Mouse (Mus musculus) ES-Bruce4 (cell line): Measurements from ENCODE around the gene Hmgcll1. TPM values are rescaled to one million over a fixed set of nuclear protein-coding genes. Genes with fewer than 3 reads are reported as not detected.
A peak's percentile ranks its signal among the peaks of the same experiment; 100 is the strongest.
"Not testable (repeated sequence)": the region's sequence is repeated elsewhere in the genome, so short reads cannot be mapped to it uniquely, and the experiment has no call there.

Source experiments
- H3K27ac ChIP-seq: 2 replicates; pipeline ENCODE4 v1.5.1; 2012; ENCODE audit warnings: low read length, inconsistent platforms; ENCODE audit not compliant: insufficient read depth
- H3K27me3 ChIP-seq: 2 replicates; pipeline ENCODE4 v1.6.1; 2012; ENCODE audit warnings: mild to moderate bottlenecking, low read length, inconsistent platforms; ENCODE audit not compliant: control insufficient read depth, poor library complexity, insufficient read depth, severe bottlenecking
- H3K36me3 ChIP-seq: 2 replicates; pipeline ENCODE4 v1.6.1; 2012; ENCODE audit warnings: inconsistent platforms, mild to moderate bottlenecking, low read length, moderate library complexity; ENCODE audit not compliant: control insufficient read depth, poor library complexity, insufficient read depth, severe bottlenecking
- H3K4me1 ChIP-seq: one replicate; pipeline ENCODE4 v1.8.1; 2011; ENCODE audit warnings: low read length; ENCODE audit not compliant: control insufficient read depth, insufficient read depth
- H3K4me3 ChIP-seq: 2 replicates; pipeline ENCODE4 v1.5.1; 2011; ENCODE audit warnings: low read depth, mild to moderate bottlenecking, low read length
- H3K9ac ChIP-seq: 2 replicates; pipeline ENCODE4 v1.6.1; 2012; ENCODE audit warnings: low read depth, mild to moderate bottlenecking, inconsistent platforms; ENCODE audit not compliant: poor library complexity, severe bottlenecking
- H3K9me3 ChIP-seq: replicated peaks from 2 replicates; pipeline ENCODE4 v1.6.1; 2012; ENCODE audit warnings: mild to moderate bottlenecking, low read length, inconsistent platforms; ENCODE audit not compliant: control insufficient read depth, poor library complexity, insufficient read depth, severe bottlenecking
- CTCF ChIP-seq: IDR thresholded peaks from one replicate; pipeline ENCODE4 v1.8.1; 2011; ENCODE audit warnings: low read depth, low read length
- EP300 ChIP-seq: IDR thresholded peaks from 2 replicates; pipeline ENCODE4 v1.6.1; 2011; ENCODE audit warnings: low read depth, low read length; ENCODE audit not compliant: insufficient read depth
- POLR2A ChIP-seq: IDR thresholded peaks from one replicate; pipeline ENCODE4 v1.8.1; 2011; ENCODE audit warnings: low read length; ENCODE audit not compliant: insufficient read depth
- polyA plus RNA-seq: library from polyadenylated mRNA; stranded (reverse); fragments of >200 nt; gene quantifications from 2 replicates; pipeline ENCODE4 v1.2.4, GENCODE M21; 2011; ENCODE audit warnings: low read depth; ENCODE audit not compliant: missing spikeins, insufficient read depth, insufficient read length

The Hmgcll1 gene
- polyA plus RNA-seq, 1 experiment: 6.4 TPM

GRCm38 (mm10) chr9:76091561-76091960, 76.9 kb downstream of the Hmgcll1 start:
- no peaks in the 10 kb centered on the region for H3K9me3 ChIP-seq
- no peak for TF ChIP-seq POLR2A
- no peak for TF ChIP-seq CTCF
- TF ChIP-seq EP300: no peak
- no peaks in the 10 kb centered on the region for H3K4me1 ChIP-seq
- no peak overlapping the region for H3K27ac ChIP-seq
- H3K4me3 ChIP-seq: no peak overlapping the region
- H3K27me3 ChIP-seq: no peaks in the 10 kb centered on the region
- no peaks in the 10 kb centered on the region for H3K36me3 ChIP-seq
- no peak overlapping the region for H3K9ac ChIP-seq

- no peaks in the 10 kb centered on the region for H3K4me1 ChIP-seq
- no peaks in the 10 kb centered on the region for H3K27me3 ChIP-seq
- H3K9me3 ChIP-seq: no peaks in the 10 kb centered on the region
- H3K9ac ChIP-seq: no peak overlapping the region
- no peaks in the 10 kb centered on the region for H3K36me3 ChIP-seq
- no peak overlapping the region for H3K4me3 ChIP-seq
- no peak overlapping the region for H3K27ac ChIP-seq
- TF ChIP-seq CTCF (no peak), POLR2A (no peak), EP300 (no peak)
These were observed 82.6 kb downstream of the Hmgcll1 start for GRCm38 (mm10) chr9:76097221-76097620.

GRCm38 (mm10) chr9:76099981-76100380, 85.3 kb downstream of the Hmgcll1 start:
- TF ChIP-seq EP300 (no peak), POLR2A (no peak), CTCF (no peak)
- H3K9me3 ChIP-seq: no peaks in the 10 kb centered on the region
- no peaks in the 10 kb centered on the region for H3K27me3 ChIP-seq
- no peak overlapping the region for H3K4me3 ChIP-seq
- no peak overlapping the region for H3K9ac ChIP-seq
- H3K27ac ChIP-seq: no peak overlapping the region
- no peaks in the 10 kb centered on the region for H3K4me1 ChIP-seq
- no peaks in the 10 kb centered on the region for H3K36me3 ChIP-seq

GRCm38 (mm10) chr9:76104416-76104815, 89.8 kb downstream of the Hmgcll1 start:
- not testable (repeated sequence) for H3K9ac ChIP-seq, H3K36me3 ChIP-seq, H3K27ac ChIP-seq, H3K9me3 ChIP-seq, H3K4me1 ChIP-seq, H3K4me3 ChIP-seq, H3K27me3 ChIP-seq

GRCm38 (mm10) chr9:76104846-76105245, 90.2 kb downstream of the Hmgcll1 start:
- no peaks in the 10 kb centered on the region for H3K4me1 ChIP-seq
- peak overlapping the region; percentile 36; the same call in 1 of the 2 replicates for H3K27ac ChIP-seq
- TF ChIP-seq POLR2A: no peak
- TF ChIP-seq EP300: no peak
- no peak for TF ChIP-seq CTCF

GRCm38 (mm10) chr9:76122888-76123287, 108.2 kb downstream of the Hmgcll1 start:
- not testable (repeated sequence) for H3K4me3 ChIP-seq, H3K27me3 ChIP-seq, H3K27ac ChIP-seq, H3K9ac ChIP-seq, H3K36me3 ChIP-seq, H3K9me3 ChIP-seq, H3K4me1 ChIP-seq

More at GRCm38 (mm10) chr9:76104846-76105245, 90.2 kb downstream of the Hmgcll1 start:
- H3K9ac ChIP-seq: no peak overlapping the region
- peaks cover 6% of the 10 kb centered on the region; the same call in 1 of the 2 replicates for H3K9me3 ChIP-seq
- H3K27me3 ChIP-seq: no peaks in the 10 kb centered on the region
- H3K36me3 ChIP-seq: no peaks in the 10 kb centered on the region
- H3K4me3 ChIP-seq: no peak overlapping the region

- Histone ChIP-seq H3K4me3 (no peak overlapping the region), H3K27ac (no peak overlapping the region)
- TF ChIP-seq POLR2A: no peak
- TF ChIP-seq CTCF: no peak
- no peak for TF ChIP-seq EP300
These were observed 109.6 kb downstream of the Hmgcll1 start for GRCm38 (mm10) chr9:76124249-76124648.

More at GRCm38 (mm10) chr9:76124249-76124648, 109.6 kb downstream of the Hmgcll1 start:
- Histone ChIP-seq H3K9ac (no peak overlapping the region), H3K9me3 (no peaks in the 10 kb centered on the region), H3K4me1 (no peaks in the 10 kb centered on the region), H3K27me3 (no peaks in the 10 kb centered on the region), H3K36me3 (no peaks in the 10 kb centered on the region)
